Mouse (Mus musculus): ENCODE results near the gene Mrvi1. TPM values are rescaled to one million over a fixed set of nuclear protein-coding genes. Genes with fewer than 3 reads are reported as not detected.

The Mrvi1 gene
- total and polyA plus RNA-seq, 3 experiments = 0.11 TPM; not detected in 2

GRCm38 (mm10) chr7:110867116-110867515, 115.1 kb downstream of the Mrvi1 start:
- no peak for DNase-seq (ENCODE audit: extremely low read depth)
- no peak overlapping the region for H3K4me3 ChIP-seq (replicated peaks in 1 of 3; ENCODE audit: low read depth in 2 of 3, low read length in 2 of 3, poor library complexity in 1 of 3)
- no peaks in the 10 kb centered on the region for H3K4me1 ChIP-seq (ENCODE audit: control insufficient read depth in 1 of 2, insufficient read depth in 2 of 2)
- no peaks in the 10 kb centered on the region for H3K9me3 ChIP-seq (replicated peaks; ENCODE audit: low read length)
- in situ Hi-C loops (cut with MboI; ENCODE audit: low pct_ligation_motif_present, low pct_unique_long_range_greater_than_20kb, low sequenced_read_pairs) = no loop called here
- H3K79me2 ChIP-seq (replicated peaks; ENCODE audit: control insufficient read depth, extremely low read depth, insufficient read depth, poor library complexity, severe bottlenecking) = no peaks in the 10 kb centered on the region
- no peaks in the 10 kb centered on the region for H3K36me3 ChIP-seq (replicated peaks in 1 of 2; ENCODE audit: control insufficient read depth in 1 of 2, insufficient read depth in 1 of 2, low read length in 1 of 2)
- no peak overlapping the region for H3K27ac ChIP-seq (ENCODE audit: insufficient read depth, low read depth)
- H3K27me3 ChIP-seq (replicated peaks) = no peaks in the 10 kb centered on the region
- TF ChIP-seq SMC3 (IDR thresholded peaks at IDR 0.05; ENCODE audit: low read depth, low read length) (no peak), E2F4 (IDR thresholded peaks at IDR 0.05; ENCODE audit: insufficient replicate concordance, low read depth, low read length) (no peak), MEF2A (IDR thresholded peaks at IDR 0.05; ENCODE audit: borderline replicate concordance, low read depth, low read length) (no peak), ETS1 (conservative IDR thresholded peaks at IDR 0.05; ENCODE audit: low read depth, low read length) (no peak), TCF12 (IDR thresholded peaks at IDR 0.05; ENCODE audit: low read depth, low read length) (no peak), RAD21 (IDR thresholded peaks at IDR 0.05; ENCODE audit: low read depth, low read length) (no peak), KAT2A (IDR thresholded peaks at IDR 0.05; ENCODE audit: insufficient replicate concordance, low read length) (no peak), CHD1 (IDR thresholded peaks at IDR 0.05; ENCODE audit: low read depth, low read length) (no peak), ZKSCAN1 (IDR thresholded peaks at IDR 0.05; ENCODE audit: borderline replicate concordance, low read depth, low read length) (no peak), POLR2AphosphoS2 (IDR thresholded peaks at IDR 0.05; ENCODE audit: low read depth, low read length) (no peak), ELF1 (IDR thresholded peaks at IDR 0.05; ENCODE audit: low read depth, low read length) (no peak), MXI1 (IDR thresholded peaks at IDR 0.05; ENCODE audit: low read depth, low read length) (no peak), ZMIZ1 (IDR thresholded peaks at IDR 0.05; ENCODE audit: low read depth, low read length) (no peak), USF1 (IDR thresholded peaks at IDR 0.05; ENCODE audit: low read depth, low read length) (no peak), GABPA (IDR thresholded peaks at IDR 0.05; ENCODE audit: insufficient replicate concordance, low read depth, low read length) (no peak), NRF1 (IDR thresholded peaks at IDR 0.05; ENCODE audit: low read depth, low read length) (no peak)
- no peak overlapping the region for H3K9ac ChIP-seq (ENCODE audit: insufficient read depth, low read depth)
- H3K4me2 ChIP-seq (ENCODE audit: insufficient read depth, low read depth, poor library complexity, severe bottlenecking) = no peak overlapping the region
- dilution Hi-C loops (cut with MboI; ENCODE audit: extremely low pct_ligation_motif_present, extremely low pct_unique_long_range_greater_than_20kb, low sequenced_read_pairs) = no loop called here

DNA sequence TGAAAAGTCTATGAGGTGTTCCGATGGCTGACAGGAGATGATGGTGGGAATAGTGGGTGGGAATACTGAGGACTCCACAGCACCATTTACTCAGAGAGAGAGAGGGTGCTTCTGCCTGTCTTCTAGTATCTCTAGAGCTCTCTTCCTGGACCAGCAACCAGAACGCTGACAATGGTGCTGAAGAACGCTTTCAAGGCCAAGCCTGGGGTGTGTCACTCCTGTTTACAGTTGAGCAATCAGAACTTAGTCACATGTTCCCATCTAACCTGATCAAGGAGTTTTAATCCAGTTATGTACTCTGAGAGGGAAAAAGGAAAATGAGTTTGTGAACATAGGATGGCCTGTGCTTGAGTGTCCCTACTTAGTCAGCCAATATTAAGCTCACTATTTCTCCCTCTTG, 116.2 kb downstream of the Mrvi1 start:
- Histone ChIP-seq H3K27me3 (replicated peaks) (no peaks in the 10 kb centered on the region), H3K4me3 (replicated peaks in 1 of 3; ENCODE audit: low read depth in 2 of 3, low read length in 2 of 3, poor library complexity in 1 of 3) (no peak overlapping the region), H3K4me1 (ENCODE audit: control insufficient read depth in 1 of 2, insufficient read depth in 2 of 2) (no peaks in the 10 kb centered on the region), H3K36me3 (replicated peaks in 1 of 2; ENCODE audit: control insufficient read depth in 1 of 2, insufficient read depth in 1 of 2, low read length in 1 of 2) (no peaks in the 10 kb centered on the region), H3K9ac (ENCODE audit: insufficient read depth, low read depth) (no peak overlapping the region), H3K79me2 (replicated peaks; ENCODE audit: control insufficient read depth, extremely low read depth, insufficient read depth, poor library complexity, severe bottlenecking) (no peaks in the 10 kb centered on the region), H3K27ac (ENCODE audit: insufficient read depth, low read depth) (no peak overlapping the region), H3K4me2 (ENCODE audit: insufficient read depth, low read depth, poor library complexity, severe bottlenecking) (no peak overlapping the region), H3K9me3 (replicated peaks; ENCODE audit: low read length) (no peaks in the 10 kb centered on the region)
- TF ChIP-seq MAX (IDR thresholded peaks at IDR 0.05; ENCODE audit: low read length) (no peak), ETS1 (conservative IDR thresholded peaks at IDR 0.05; ENCODE audit: low read depth, low read length) (no peak), BHLHE40 (IDR thresholded peaks at IDR 0.05; ENCODE audit: low read depth, low read length) (no peak), POLR2A (IDR thresholded peaks at IDR 0.05; ENCODE audit: low read depth, low read length) (no peak), ZMIZ1 (IDR thresholded peaks at IDR 0.05; ENCODE audit: low read depth, low read length) (no peak), NELFE (IDR thresholded peaks at IDR 0.05; ENCODE audit: low read depth, low read length) (no peak), RCOR1 (conservative IDR thresholded peaks at IDR 0.05; ENCODE audit: low read depth, low read length) (no peak), TCF12 (IDR thresholded peaks at IDR 0.05; ENCODE audit: low read depth, low read length) (no peak), EP300 (IDR thresholded peaks at IDR 0.05; ENCODE audit: low read length) (no peak)
- dilution Hi-C loops (cut with MboI; ENCODE audit: extremely low pct_ligation_motif_present, extremely low pct_unique_long_range_greater_than_20kb, low sequenced_read_pairs) = no loop called here
- in situ Hi-C loops (cut with MboI; ENCODE audit: low pct_ligation_motif_present, low pct_unique_long_range_greater_than_20kb, low sequenced_read_pairs) = no loop called here
- no peak for DNase-seq (ENCODE audit: extremely low read depth)

Measured in CH12.LX (cell line).